Mouse (Mus musculus) neural tube, embryonic 11.5 days (tissue): ENCODE data around the gene Kifc5b. TPM values are rescaled to one million over a fixed set of nuclear protein-coding genes. Genes with fewer than 3 reads are reported as not detected.

Experiments
- ATAC-seq: fragments of 200-750 bp; cut with Nextera tagmentation; 2 replicates; pipeline ENCODE4 v1.8.0; 2017; ENCODE audit warnings: moderate number of reproducible peaks, mild to moderate bottlenecking, moderate TSS enrichment, moderate library complexity; ENCODE audit not compliant: insufficient read depth, low FRiP score, low TSS enrichment
- DNase-seq: peaks from one replicate; pipeline ENCODE4 v3.0.0-alpha.2; 2015; ENCODE audit warnings: low spot score
- H3K27ac ChIP-seq: fragments of 300-500 bp; sonication (generic); 2 replicates; pipeline ENCODE4 v1.5.1; 2014; ENCODE audit warnings: low read depth, mild to moderate bottlenecking, low read length
- H3K27me3 ChIP-seq: fragments of 300-500 bp; sonication (generic); 2 replicates; pipeline ENCODE4 v1.6.1; 2014; ENCODE audit warnings: mild to moderate bottlenecking, low read length, mixed read lengths; ENCODE audit not compliant: control insufficient read depth, insufficient read depth
- H3K36me3 ChIP-seq: fragments of 300-500 bp; sonication (generic); 2 replicates; pipeline ENCODE4 v1.6.1; 2014; ENCODE audit warnings: mild to moderate bottlenecking, low read length, moderate library complexity, mixed read lengths; ENCODE audit not compliant: control insufficient read depth, insufficient read depth
- H3K4me1 ChIP-seq: fragments of 300-500 bp; sonication (generic); 2 replicates; pipeline ENCODE4 v1.6.1; 2014; ENCODE audit warnings: low read length, mixed read lengths; ENCODE audit not compliant: control insufficient read depth, insufficient read depth
- H3K4me2 ChIP-seq: fragments of 300-500 bp; sonication (generic); 2 replicates; pipeline ENCODE4 v1.6.1; 2014; ENCODE audit warnings: low read depth, mild to moderate bottlenecking, moderate library complexity
- H3K4me3 ChIP-seq: fragments of 300-500 bp; sonication (generic); 2 replicates; pipeline ENCODE4 v1.5.1; 2014; ENCODE audit warnings: low read depth, low read length
- H3K9ac ChIP-seq: fragments of 300-500 bp; sonication (generic); 2 replicates; pipeline ENCODE4 v1.6.1; 2014; ENCODE audit warnings: mild to moderate bottlenecking, low read length
- H3K9me3 ChIP-seq: fragments of 300-500 bp; sonication (generic); 2 replicates; pipeline ENCODE4 v1.6.1; 2016; ENCODE audit warnings: low read length; ENCODE audit not compliant: control insufficient read depth
- WGBS: fragments of 180-500 bp; shearing (Covaris S2); extraction: QIAGEN DNeasy Blood & Tissue Kit; methylation state at CpG from one replicate; pipeline ENCODE4 v1.1.7; 2014; 5-methylcytosine and 5-hydroxymethylcytosine counted together
- polyA plus RNA-seq: library from polyadenylated mRNA; unstranded; fragments of >200 nt; fragmentation: Nextera tagmentation; extraction: Ambion mirVana; gene quantifications from 2 replicates; pipeline ENCODE4 v1.2.1, GENCODE M21; 2014

The Kifc5b gene
- polyA plus RNA-seq, 1 experiment from 2014 or later, result 5.6 TPM

- H3K27me3 ChIP-seq, result no peaks in the 10 kb centered on the region
- DNase-seq (peak; percentile 81), ATAC-seq (no peak)
- H3K9me3 ChIP-seq, result no peaks in the 10 kb centered on the region
- no peaks in the 10 kb centered on the region for H3K4me1 ChIP-seq
- peak overlapping the region; percentile 20; the same call in 1 of the 2 replicates for H3K4me3 ChIP-seq
- peak overlapping the region; percentile 46 for H3K4me2 ChIP-seq
- no peak overlapping the region for H3K9ac ChIP-seq
- no peaks in the 10 kb centered on the region for H3K36me3 ChIP-seq
- no peak overlapping the region for H3K27ac ChIP-seq
- WGBS, result 24% methylated on average over 25 of the region's 25 CpGs
Observed at GRCm38 (mm10) chr17:26884995-26885926, 31.6 kb upstream of the Kifc5b start.

GRCm38 (mm10) chr17:26886047-26886749, 30.7 kb upstream of the Kifc5b start:
- no peaks in the 10 kb centered on the region for H3K36me3 ChIP-seq
- no peaks in the 10 kb centered on the region for H3K27me3 ChIP-seq
- H3K9ac ChIP-seq, result no peak overlapping the region
- H3K9me3 ChIP-seq, result no peaks in the 10 kb centered on the region
- H3K4me3 ChIP-seq, result peak overlapping the region; percentile 15; the same call in 1 of the 2 replicates
- peak; percentile 60; the same call in 1 of the 2 replicates for ATAC-seq
- H3K27ac ChIP-seq, result no peak overlapping the region
- peak; percentile 87 for DNase-seq
- 11% methylated on average over 30 of the region's 30 CpGs for WGBS
- H3K4me2 ChIP-seq, result peak overlapping the region; percentile 46
- H3K4me1 ChIP-seq, result no peaks in the 10 kb centered on the region

- ATAC-seq (no peak), DNase-seq (no peak)
- Histone ChIP-seq H3K9ac (no peak overlapping the region), H3K27ac (no peak overlapping the region), H3K4me3 (no peak overlapping the region), H3K4me2 (no peak overlapping the region), H3K9me3 (no peaks in the 10 kb centered on the region), H3K27me3 (no peaks in the 10 kb centered on the region), H3K36me3 (no peaks in the 10 kb centered on the region), H3K4me1 (no peaks in the 10 kb centered on the region)
- WGBS, result 48% methylated on average over 3 of the region's 3 CpGs
Observed at GRCm38 (mm10) chr17:26887926-26888325, 29.0 kb upstream of the Kifc5b start.

DNA sequence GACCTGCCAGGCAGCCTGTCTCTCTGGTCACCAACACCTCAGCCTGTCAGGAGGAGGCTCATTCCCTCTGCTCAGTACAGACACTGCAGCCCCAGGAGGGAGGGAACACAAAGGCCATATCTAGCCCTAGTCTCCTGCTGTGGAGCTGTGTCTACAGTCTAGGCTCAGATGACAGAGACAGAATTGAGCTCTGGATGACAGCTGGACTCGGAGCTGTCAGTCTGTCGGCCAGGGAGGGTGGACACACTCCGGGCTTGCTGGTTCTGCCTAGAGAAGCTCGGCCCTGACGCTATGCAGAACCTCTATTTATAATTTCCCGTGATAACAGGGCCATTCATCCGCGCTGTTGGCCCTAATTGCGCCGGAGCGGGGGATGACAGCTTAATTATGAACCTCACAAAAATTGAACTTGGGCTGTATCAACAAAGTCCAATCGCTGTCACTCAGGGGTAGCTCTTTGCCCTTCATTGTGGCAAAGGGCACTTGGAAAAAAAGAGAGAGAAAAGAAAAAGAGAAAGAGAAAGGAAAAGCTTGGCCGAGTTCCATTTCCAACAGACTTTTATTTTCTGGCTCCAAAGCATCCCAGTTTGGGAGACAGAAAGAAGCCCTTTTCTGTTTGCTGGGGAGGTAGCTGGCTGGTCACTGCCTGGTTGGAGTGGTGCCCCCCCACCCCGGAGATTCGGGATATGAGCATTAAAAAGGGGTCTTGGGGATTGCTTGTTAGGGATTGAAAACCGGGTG, 24.1 kb upstream of the Kifc5b start:
- ATAC-seq (no peak), DNase-seq (no peak)
- no peaks in the 10 kb centered on the region for H3K36me3 ChIP-seq
- H3K27me3 ChIP-seq, result no peaks in the 10 kb centered on the region
- H3K4me3 ChIP-seq, result no peak overlapping the region
- no peak overlapping the region for H3K27ac ChIP-seq
- WGBS, result 69% methylated on average over 16 of the region's 16 CpGs
- no peaks in the 10 kb centered on the region for H3K9me3 ChIP-seq
- no peak overlapping the region for H3K4me2 ChIP-seq
- no peak overlapping the region for H3K9ac ChIP-seq
- no peaks in the 10 kb centered on the region for H3K4me1 ChIP-seq

GRCm38 (mm10) chr17:26893492-26893891, 23.4 kb upstream of the Kifc5b start:
- H3K9me3 ChIP-seq, result no peaks in the 10 kb centered on the region
- no peaks in the 10 kb centered on the region for H3K36me3 ChIP-seq
- 63% methylated on average over 6 of the region's 6 CpGs for WGBS
- DNase-seq (no peak), ATAC-seq (no peak)
- H3K4me2 ChIP-seq, result no peak overlapping the region
- no peak overlapping the region for H3K4me3 ChIP-seq
- H3K27ac ChIP-seq, result no peak overlapping the region
- no peaks in the 10 kb centered on the region for H3K4me1 ChIP-seq
- H3K27me3 ChIP-seq, result no peaks in the 10 kb centered on the region
- no peak overlapping the region for H3K9ac ChIP-seq

DNA sequence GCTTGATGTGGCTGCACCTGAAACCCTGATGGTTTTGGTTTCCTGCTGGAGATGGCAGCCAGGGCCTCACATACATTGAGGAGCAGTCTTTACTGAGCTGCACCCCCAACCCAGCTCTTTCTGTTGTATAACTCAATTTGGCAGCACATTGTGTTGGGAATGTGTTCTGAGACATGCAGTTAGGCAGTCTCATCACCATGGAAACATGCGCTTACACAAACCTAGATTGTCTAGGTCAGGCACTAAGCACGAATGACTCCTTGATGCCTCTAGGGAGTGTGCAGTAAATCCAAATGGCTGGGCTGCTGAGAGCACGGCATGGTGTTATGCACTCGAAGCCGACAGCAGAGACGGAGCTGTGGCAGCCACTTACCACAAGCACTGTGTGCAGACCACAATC, 22.5 kb upstream of the Kifc5b start:
- Histone ChIP-seq H3K4me1 (no peaks in the 10 kb centered on the region), H3K27ac (no peak overlapping the region), H3K4me3 (no peak overlapping the region), H3K4me2 (no peak overlapping the region), H3K27me3 (no peaks in the 10 kb centered on the region), H3K9me3 (no peaks in the 10 kb centered on the region), H3K9ac (no peak overlapping the region), H3K36me3 (no peaks in the 10 kb centered on the region)
- DNase-seq (no peak), ATAC-seq (no peak)
- 81% methylated on average over 6 of the region's 6 CpGs for WGBS

- Histone ChIP-seq H3K36me3 (no peaks in the 10 kb centered on the region), H3K9me3 (no peaks in the 10 kb centered on the region), H3K9ac (no peak overlapping the region), H3K4me2 (no peak overlapping the region), H3K4me3 (no peak overlapping the region), H3K27me3 (no peaks in the 10 kb centered on the region), H3K4me1 (no peaks in the 10 kb centered on the region), H3K27ac (no peak overlapping the region)
- no peak for ATAC-seq
- DNase-seq, result peak; percentile 75
- WGBS, result 15% methylated on average over 10 of the region's 10 CpGs
Observed at GRCm38 (mm10) chr17:26895578-26895977, 21.3 kb upstream of the Kifc5b start.

GRCm38 (mm10) chr17:26900916-26901315, 16.0 kb upstream of the Kifc5b start:
- 85% methylated on average over 6 of the region's 6 CpGs for WGBS
- ATAC-seq (no peak), DNase-seq (no peak)
- no peak overlapping the region for H3K4me3 ChIP-seq
- H3K27me3 ChIP-seq, result no peaks in the 10 kb centered on the region
- H3K4me1 ChIP-seq, result no peaks in the 10 kb centered on the region
- H3K9me3 ChIP-seq, result no peaks in the 10 kb centered on the region
- no peaks in the 10 kb centered on the region for H3K36me3 ChIP-seq
- H3K27ac ChIP-seq, result no peak overlapping the region
- no peak overlapping the region for H3K4me2 ChIP-seq
- no peak overlapping the region for H3K9ac ChIP-seq
